Mouse (Mus musculus): ENCODE measurements around the gene Zbtb5.
"Not testable (repeated sequence)": the region's sequence is repeated elsewhere in the genome, so short reads cannot be mapped to it uniquely, and the experiment has no call there.

- not testable (repeated sequence) for TF ChIP-seq CTCF (IDR thresholded peaks at IDR 0.05; ENCODE audit: control insufficient read depth, insufficient read depth, insufficient replicate concordance, low read depth, low read length); POLR2A (IDR thresholded peaks at IDR 0.05; ENCODE audit: control insufficient read depth, low read depth, low read length)
These were observed 26.7 kb upstream of the Zbtb5 start for GRCm38 (mm10) chr4:45038879-45039278.

All from testis, adult 2 months (tissue).